Mouse (Mus musculus): ENCODE measurements around the gene Dab2ip. TPM values are rescaled to one million over a fixed set of nuclear protein-coding genes. Genes with fewer than 3 reads are reported as not detected.

Dab2ip gene
- total and polyA plus RNA-seq, 3 experiments, result 34.5 to 47.9 (median 45.6) TPM

DNA sequence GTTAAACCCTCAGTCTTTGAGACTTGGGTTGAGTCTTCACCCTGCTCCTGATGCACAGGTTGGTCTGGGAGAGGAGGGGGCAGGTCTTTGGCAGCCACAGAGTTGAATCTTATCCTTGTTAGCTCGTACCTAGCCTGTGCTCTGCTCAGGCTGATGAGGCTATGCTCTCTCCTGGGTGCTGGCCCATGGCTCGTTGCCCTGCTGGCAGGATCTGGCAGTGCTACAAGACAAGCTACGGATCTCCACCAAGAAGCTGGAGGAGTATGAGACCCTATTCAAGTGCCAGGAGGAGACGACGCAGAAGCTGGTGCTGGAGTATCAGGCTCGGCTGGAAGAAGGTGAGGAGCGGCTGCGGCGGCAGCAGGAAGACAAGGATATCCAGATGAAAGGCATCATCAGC is 164.8 kb downstream of the Dab2ip start:
- no peak for DNase-seq
- Histone ChIP-seq H3K27ac (no peak overlapping the region), H3K27me3 (ENCODE audit: control insufficient read depth, insufficient read depth, low read length) (no peaks in the 10 kb centered on the region), H3K4me1 (ENCODE audit: control insufficient read depth, insufficient read depth, low read length) (peaks cover 5% of the 10 kb centered on the region), H3K79me2 (replicated peaks; ENCODE audit: control insufficient read depth, insufficient read depth, low read length) (no peaks in the 10 kb centered on the region), H3K9ac (ENCODE audit: low read depth, low read length) (no peak overlapping the region), H3K4me3 (no peak overlapping the region), H3K36me3 (ENCODE audit: control insufficient read depth, insufficient read depth, low read length) (no peaks in the 10 kb centered on the region)
- WGBS, result 91% methylated on average over 9 of the region's 9 CpGs
- TF ChIP-seq EP300 (IDR thresholded peaks at IDR 0.05; ENCODE audit: insufficient read depth, low read depth, low read length) (no peak), POLR2A (IDR thresholded peaks at IDR 0.05; ENCODE audit: insufficient read depth, low read depth, low read length) (no peak), CTCF (IDR thresholded peaks at IDR 0.05) (no peak)
- intact Hi-C loops (cut with DNase I), result no loop called here

DNA sequence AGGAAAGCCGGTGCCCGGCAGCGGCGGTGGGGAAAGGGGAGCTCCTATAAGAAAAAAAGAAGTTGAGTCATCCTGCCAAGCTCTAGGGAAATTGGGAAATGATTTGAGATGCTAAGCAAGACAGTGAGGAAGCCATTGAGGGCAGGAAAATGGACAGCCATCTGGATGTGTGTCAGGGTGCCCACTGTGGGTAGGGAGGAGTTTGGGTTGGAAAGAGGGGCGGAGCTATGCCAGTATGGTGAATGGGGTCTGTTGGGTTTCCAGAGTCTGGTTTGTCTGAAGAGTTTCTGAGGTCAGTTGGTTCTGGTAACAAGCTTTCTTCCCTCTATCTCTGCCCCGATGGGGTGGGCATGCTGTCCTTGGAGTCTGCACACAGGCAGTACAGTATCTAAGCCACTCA is 165.2 kb downstream of the Dab2ip start:
- H3K36me3 ChIP-seq (ENCODE audit: control insufficient read depth, insufficient read depth, low read length), result no peaks in the 10 kb centered on the region
- no peak overlapping the region for H3K4me3 ChIP-seq
- H3K27ac ChIP-seq, result no peak overlapping the region
- H3K27me3 ChIP-seq (ENCODE audit: control insufficient read depth, insufficient read depth, low read length), result no peaks in the 10 kb centered on the region
- intact Hi-C loops (cut with DNase I), result no loop called here
- no peak overlapping the region for H3K9ac ChIP-seq (ENCODE audit: low read depth, low read length)
- TF ChIP-seq EP300 (IDR thresholded peaks at IDR 0.05; ENCODE audit: insufficient read depth, low read depth, low read length) (no peak), POLR2A (IDR thresholded peaks at IDR 0.05; ENCODE audit: insufficient read depth, low read depth, low read length) (no peak), CTCF (IDR thresholded peaks at IDR 0.05) (no peak)
- H3K79me2 ChIP-seq (replicated peaks; ENCODE audit: control insufficient read depth, insufficient read depth, low read length), result no peaks in the 10 kb centered on the region
- DNase-seq, result no peak
- peaks cover under 1% of the 10 kb centered on the region for H3K4me1 ChIP-seq (ENCODE audit: control insufficient read depth, insufficient read depth, low read length)
- WGBS, result 93% methylated on average over 6 of the region's 6 CpGs

DNA sequence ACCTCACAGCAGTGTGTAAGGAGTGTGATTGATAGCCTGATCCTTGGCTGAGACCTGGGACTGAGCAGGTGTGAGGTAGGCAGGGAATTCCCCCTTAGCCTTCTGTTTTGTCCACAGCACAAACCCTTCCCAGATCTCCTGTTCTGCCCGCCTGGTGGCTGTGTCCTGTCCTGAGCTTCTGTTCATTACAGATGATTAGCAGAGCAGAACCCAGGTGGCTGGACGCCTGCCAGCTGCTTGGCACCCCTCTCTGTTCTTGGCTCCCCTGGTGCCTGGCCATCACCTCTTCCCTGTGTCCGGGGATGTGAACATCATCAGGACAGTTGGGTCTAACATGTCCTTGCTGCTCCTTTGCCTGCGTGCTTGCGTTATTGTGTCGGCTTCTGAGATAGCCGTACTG is 165.6 kb downstream of the Dab2ip start:
- Histone ChIP-seq H3K27me3 (ENCODE audit: control insufficient read depth, insufficient read depth, low read length) (no peaks in the 10 kb centered on the region), H3K79me2 (replicated peaks; ENCODE audit: control insufficient read depth, insufficient read depth, low read length) (no peaks in the 10 kb centered on the region), H3K27ac (no peak overlapping the region), H3K4me1 (ENCODE audit: control insufficient read depth, insufficient read depth, low read length) (peaks cover 3% of the 10 kb centered on the region), H3K36me3 (ENCODE audit: control insufficient read depth, insufficient read depth, low read length) (no peaks in the 10 kb centered on the region), H3K4me3 (no peak overlapping the region), H3K9ac (ENCODE audit: low read depth, low read length) (no peak overlapping the region)
- TF ChIP-seq CTCF (IDR thresholded peaks at IDR 0.05) (no peak), EP300 (IDR thresholded peaks at IDR 0.05; ENCODE audit: insufficient read depth, low read depth, low read length) (no peak), POLR2A (IDR thresholded peaks at IDR 0.05; ENCODE audit: insufficient read depth, low read depth, low read length) (no peak)
- DNase-seq, result no peak
- WGBS, result 89% methylated on average over 7 of the region's 7 CpGs
- intact Hi-C loops (cut with DNase I), result no loop called here

- intact Hi-C loops (cut with DNase I), result loop anchor here (2.0 kb wide), 1 partner anchor 78 kb away; no protein-coding TSS in a partner anchor
- peak in 1 of 2 experiments; percentile 38 for DNase-seq
- WGBS, result 23% methylated on average over 5 of the region's 5 CpGs
- no peaks in the 10 kb centered on the region for H3K27me3 ChIP-seq (ENCODE audit: control insufficient read depth, insufficient read depth, low read length)
- no peaks in the 10 kb centered on the region for H3K79me2 ChIP-seq (replicated peaks; ENCODE audit: control insufficient read depth, insufficient read depth, low read length)
- H3K9ac ChIP-seq (ENCODE audit: low read depth, low read length), result no peak overlapping the region
- peaks cover 9% of the 10 kb centered on the region for H3K4me1 ChIP-seq (ENCODE audit: control insufficient read depth, insufficient read depth, low read length)
- H3K27ac ChIP-seq, result peak overlapping the region; percentile 64
- no peak overlapping the region for H3K4me3 ChIP-seq
- no peaks in the 10 kb centered on the region for H3K36me3 ChIP-seq (ENCODE audit: control insufficient read depth, insufficient read depth, low read length)
- TF ChIP-seq EP300 (IDR thresholded peaks at IDR 0.05; ENCODE audit: insufficient read depth, low read depth, low read length) (no peak), POLR2A (IDR thresholded peaks at IDR 0.05; ENCODE audit: insufficient read depth, low read depth, low read length) (no peak), CTCF (IDR thresholded peaks at IDR 0.05) (no peak)
Measured at GRCm38 (mm10) chr2:35728633-35729032, 170.6 kb downstream of the Dab2ip start.

GRCm38 (mm10) chr2:35729077-35730065 is 171.3 kb downstream of the Dab2ip start:
- intact Hi-C loops (cut with DNase I), result loop anchor here (2.0 to 5.0 kb wide), 3 partner anchors 79 to 187 kb away; no protein-coding TSS in a partner anchor
- 46% methylated on average over 16 of the region's 16 CpGs for WGBS
- Histone ChIP-seq H3K9ac (ENCODE audit: low read depth, low read length) (0 out of 2 replicates have a peak overlapping the region, but pooled peaks have one; percentile 2), H3K4me1 (ENCODE audit: control insufficient read depth, insufficient read depth, low read length) (peaks cover 9% of the 10 kb centered on the region), H3K4me3 (no peak overlapping the region), H3K36me3 (ENCODE audit: control insufficient read depth, insufficient read depth, low read length) (no peaks in the 10 kb centered on the region), H3K27me3 (ENCODE audit: control insufficient read depth, insufficient read depth, low read length) (no peaks in the 10 kb centered on the region), H3K79me2 (replicated peaks; ENCODE audit: control insufficient read depth, insufficient read depth, low read length) (no peaks in the 10 kb centered on the region), H3K27ac (peak overlapping the region; percentile 64)
- DNase-seq, result peak; percentile 78 to 85
- peak; percentile 76 for TF ChIP-seq CTCF (IDR thresholded peaks at IDR 0.05)
- 0 out of 2 replicates have a peak, but pooled peaks have one; percentile 37 for TF ChIP-seq POLR2A (IDR thresholded peaks at IDR 0.05; ENCODE audit: insufficient read depth, low read depth, low read length)
- TF ChIP-seq EP300 (IDR thresholded peaks at IDR 0.05; ENCODE audit: insufficient read depth, low read depth, low read length), result 0 out of 2 replicates have a peak, but pooled peaks have one; percentile 77
